Mouse (Mus musculus) MEL (cell line): ENCODE measurements around the gene Yeats4. TPM values are rescaled to one million over a fixed set of nuclear protein-coding genes. Genes with fewer than 3 reads are reported as not detected.
A peak's percentile ranks its signal among the peaks of the same experiment; 100 is the strongest.

ENCODE experiments used
- DNase-seq: peaks from one replicate; pipeline ENCODE4 v3.0.0; 2011; ENCODE audit warnings: low read depth, low spot score
- H3K27ac ChIP-seq: 2 replicates; pipeline ENCODE4 v1.5.1; 2012; ENCODE audit warnings: low read depth, mild to moderate bottlenecking, control low read depth, low read length, moderate library complexity; ENCODE audit not compliant: control insufficient read depth
- H3K27me3 ChIP-seq, 2 experiments: fragments of 150-350 bp in 1 of 2; sonication (generic) in 1 of 2; 2 replicates each; pipeline ENCODE4 v1.6.1; 2012; ENCODE audit warnings: low read length in 2 of 2, mild to moderate bottlenecking in 2 of 2, improper control_type of control experiment in 1 of 2, moderate library complexity in 1 of 2; ENCODE audit not compliant: insufficient read depth in 2 of 2, control insufficient read depth in 1 of 2
- H3K36me3 ChIP-seq, 2 experiments: 2 replicates each; pipeline ENCODE4 v1.6.1; 2012 to 2014; ENCODE audit warnings: low read length in 2 of 2, improper control_type of control experiment in 1 of 2, inconsistent platforms in 1 of 2, mild to moderate bottlenecking in 1 of 2; ENCODE audit not compliant: insufficient read depth in 2 of 2, control insufficient read depth in 1 of 2
- H3K4me1 ChIP-seq, 2 experiments: fragments of 150-350 bp in 1 of 2; sonication (generic) in 1 of 2; 2 replicates each; pipeline ENCODE4 v1.6.1; 2012; ENCODE audit warnings: low read length in 2 of 2, improper control_type of control experiment in 1 of 2, mild to moderate bottlenecking in 1 of 2; ENCODE audit not compliant: insufficient read depth in 2 of 2, control insufficient read depth in 1 of 2
- H3K4me3 ChIP-seq, 2 experiments: fragments of 150-350 bp in 1 of 2; sonication (generic) in 1 of 2; 2 replicates each; pipeline ENCODE4 v1.5.1; 2012; ENCODE audit warnings: low read depth in 2 of 2, low read length in 2 of 2, mild to moderate bottlenecking in 2 of 2, moderate library complexity in 2 of 2, control low read depth in 1 of 2, improper control_type of control experiment in 1 of 2; ENCODE audit not compliant: control insufficient read depth in 1 of 2, insufficient read depth in 1 of 2
- H3K79me2 ChIP-seq: 2 replicates; pipeline ENCODE4 v1.6.1; 2012; ENCODE audit warnings: mild to moderate bottlenecking, low read length, moderate library complexity; ENCODE audit not compliant: control insufficient read depth, poor library complexity, insufficient read depth
- H3K9ac ChIP-seq: 2 replicates; pipeline ENCODE4 v1.6.1; 2012; ENCODE audit warnings: low read depth, mild to moderate bottlenecking, control low read depth, low read length, moderate library complexity; ENCODE audit not compliant: control insufficient read depth, poor library complexity, severe bottlenecking
- H3K9me3 ChIP-seq: fragments of 150-350 bp; sonication (generic); replicated peaks from 2 replicates; pipeline ENCODE4 v1.6.1; 2012; ENCODE audit warnings: mild to moderate bottlenecking, low read length, improper control_type of control experiment, moderate library complexity; ENCODE audit not compliant: insufficient read depth
- CHD1 ChIP-seq: IDR thresholded peaks from 2 replicates; pipeline ENCODE4 v1.6.1; 2012; ENCODE audit warnings: low read depth, mild to moderate bottlenecking, inconsistent platforms, low read length, improper control_type of control experiment
- E2F4 ChIP-seq: IDR thresholded peaks from 2 replicates; pipeline ENCODE4 v1.6.1; 2011; ENCODE audit warnings: low read depth, low read length, improper control_type of control experiment, borderline replicate concordance
- ETS1 ChIP-seq: IDR thresholded peaks from 2 replicates; pipeline ENCODE4 v1.6.1; 2012; ENCODE audit warnings: low read depth, mild to moderate bottlenecking, inconsistent platforms, low read length, improper control_type of control experiment, moderate library complexity
- HCFC1 ChIP-seq: IDR thresholded peaks from 2 replicates; pipeline ENCODE4 v1.6.1; 2012; ENCODE audit warnings: low read depth, mild to moderate bottlenecking, inconsistent platforms, low read length, improper control_type of control experiment, moderate library complexity
- KAT2A ChIP-seq: conservative IDR thresholded peaks from 2 replicates; pipeline ENCODE4 v1.6.1; 2012; ENCODE audit warnings: low read depth, low read length, improper control_type of control experiment, inconsistent platforms
- MAZ ChIP-seq: IDR thresholded peaks from 2 replicates; pipeline ENCODE4 v1.6.1; 2012; ENCODE audit warnings: low read depth, mild to moderate bottlenecking, inconsistent platforms, low read length, improper control_type of control experiment
- MEF2A ChIP-seq: IDR thresholded peaks from 2 replicates; pipeline ENCODE4 v1.6.1; 2014; ENCODE audit warnings: low read depth, mild to moderate bottlenecking, inconsistent platforms, low read length, improper control_type of control experiment; ENCODE audit not compliant: poor library complexity, insufficient replicate concordance, severe bottlenecking; ENCODE audit errors: extremely low read depth
- MYB ChIP-seq: IDR thresholded peaks from 2 replicates; pipeline ENCODE4 v1.6.1; 2011; ENCODE audit warnings: mild to moderate bottlenecking, low read depth, low read length, improper control_type of control experiment
- POLR2A ChIP-seq, 2 experiments: IDR thresholded peaks; 2 replicates each; pipeline ENCODE4 v1.6.1; 2011 to 2012; ENCODE audit warnings: low read length in 2 of 2, mild to moderate bottlenecking in 2 of 2, control low read depth in 1 of 2, improper control_type of control experiment in 1 of 2, low read depth in 1 of 2, moderate library complexity in 1 of 2; ENCODE audit not compliant: control insufficient read depth in 1 of 2, insufficient read depth in 1 of 2, poor library complexity in 1 of 2
- POLR2AphosphoS5 ChIP-seq: IDR thresholded peaks from 2 replicates; pipeline ENCODE4 v1.6.1; 2012; ENCODE audit warnings: low read depth, borderline replicate concordance, mild to moderate bottlenecking, inconsistent platforms, low read length, moderate library complexity, mixed read lengths
- UBTF ChIP-seq: IDR thresholded peaks from 2 replicates; pipeline ENCODE4 v1.6.1; 2012; ENCODE audit warnings: low read depth, mild to moderate bottlenecking, inconsistent platforms, low read length, improper control_type of control experiment, moderate library complexity, borderline replicate concordance; ENCODE audit not compliant: insufficient read depth
- ZKSCAN1 ChIP-seq: IDR thresholded peaks from 2 replicates; pipeline ENCODE4 v1.6.1; 2012; ENCODE audit warnings: low read depth, mild to moderate bottlenecking, inconsistent platforms, low read length, improper control_type of control experiment, moderate library complexity
- polyA plus RNA-seq, 2 experiments: library from polyadenylated mRNA; stranded (reverse) in 1 of 2; unstranded in 1 of 2; fragments of >175 nt in 1 of 2; fragments of >200 nt in 1 of 2; gene quantifications; 2 replicates each; pipeline versions ENCODE4 v1.2.1 to v1.2.4; 2012; ENCODE audit warnings: low replicate concordance in 2 of 2, low read depth in 1 of 2; ENCODE audit not compliant: insufficient read length in 2 of 2, insufficient read depth in 1 of 2, missing spikeins in 1 of 2
- total RNA-seq: library from RNA; depleted of rRNA; stranded (reverse); fragments of 300-350 nt; gene quantifications from 2 replicates; pipeline ENCODE4 v1.2.3, GENCODE M21; 2012

Gene Yeats4
- total and polyA plus RNA-seq, 3 experiments: 61.8 to 106 TPM; not detected in 1

DNA sequence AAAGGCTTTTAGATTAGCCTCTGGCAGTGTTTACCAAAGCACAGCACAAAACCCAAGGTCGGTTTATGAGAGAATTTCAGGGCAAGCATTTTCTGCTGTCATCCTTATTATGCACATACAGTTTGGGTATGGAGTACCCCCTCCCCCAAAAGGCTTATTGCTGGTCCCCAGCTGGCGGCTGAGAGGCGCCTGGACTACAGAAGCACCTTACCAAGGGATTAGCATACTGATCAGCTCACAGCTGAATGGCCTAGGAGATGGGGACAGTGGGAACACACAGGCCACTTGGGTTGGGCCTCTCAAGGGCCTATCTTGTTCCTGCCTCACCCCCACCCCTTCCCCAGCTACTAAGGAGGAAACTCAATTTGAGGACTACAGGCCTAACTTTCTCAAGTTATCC lies 1.5 kb downstream of the Yeats4 start:
- Histone ChIP-seq H3K36me3 (peaks cover under 1 to 6% of the 10 kb centered on the region in 2 experiments; a peak in 3 of 4 replicates), H3K4me1 (peaks cover 0 to 5% of the 10 kb centered on the region in 2 experiments; a peak in 1 of 4 replicates), H3K79me2 (peaks cover 14% of the 10 kb centered on the region), H3K9me3 (no peaks in the 10 kb centered on the region), H3K27me3 (no peaks in the 10 kb centered on the region), H3K27ac (no peak overlapping the region), H3K4me3 (no peak overlapping the region; a peak in 1 of 4 replicates), H3K9ac (0 out of 2 replicates have a peak overlapping the region, but pooled peaks have one; percentile 18)
- no peak for DNase-seq
- TF ChIP-seq ZKSCAN1: no peak

DNA sequence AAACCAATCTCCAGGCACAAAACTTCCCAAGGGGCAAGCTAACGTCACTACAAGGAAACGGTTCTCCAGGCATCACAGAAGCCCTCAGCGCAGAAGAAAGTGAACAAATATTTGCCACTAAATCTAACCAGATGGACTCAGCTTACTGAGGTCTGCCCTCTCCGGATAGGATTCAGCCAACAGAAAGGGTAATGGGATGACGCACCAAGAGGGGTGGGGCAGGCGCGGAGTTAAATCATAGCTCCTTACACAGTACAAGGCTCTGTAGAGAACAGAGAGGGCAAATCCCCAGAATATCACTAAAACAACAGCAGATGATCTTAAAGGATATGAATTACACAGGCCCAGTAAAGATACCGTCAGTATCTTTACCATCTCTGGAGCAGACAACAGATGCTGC lies 6.0 kb downstream of the Yeats4 start:
- peaks cover 8% of the 10 kb centered on the region for H3K79me2 ChIP-seq
- H3K27ac ChIP-seq: no peak overlapping the region
- H3K4me1 ChIP-seq: no peaks in the 10 kb centered on the region; a peak in 1 of 4 replicates
- H3K9me3 ChIP-seq: no peaks in the 10 kb centered on the region
- DNase-seq: no peak
- no peaks in the 10 kb centered on the region for H3K27me3 ChIP-seq
- no peak overlapping the region for H3K4me3 ChIP-seq
- no peak overlapping the region for H3K9ac ChIP-seq
- H3K36me3 ChIP-seq: peaks cover 5 to 7% of the 10 kb centered on the region in 2 experiments
- TF ChIP-seq POLR2A (IDR thresholded peaks at IDR 0.05; ENCODE audit: control insufficient read depth in 1 of 2, insufficient read depth in 1 of 2, low read depth in 1 of 2, low read length in 2 of 2, poor library complexity in 1 of 2): no peak
- TF ChIP-seq HCFC1: no peak
- TF ChIP-seq KAT2A: no peak
- TF ChIP-seq MYB: no peak
- no peak for TF ChIP-seq UBTF
- TF ChIP-seq MEF2A: no peak
- no peak for TF ChIP-seq POLR2AphosphoS5
- no peak for TF ChIP-seq CHD1
- TF ChIP-seq MAZ: no peak
- TF ChIP-seq, all 39 proteins: peak for 0

DNA sequence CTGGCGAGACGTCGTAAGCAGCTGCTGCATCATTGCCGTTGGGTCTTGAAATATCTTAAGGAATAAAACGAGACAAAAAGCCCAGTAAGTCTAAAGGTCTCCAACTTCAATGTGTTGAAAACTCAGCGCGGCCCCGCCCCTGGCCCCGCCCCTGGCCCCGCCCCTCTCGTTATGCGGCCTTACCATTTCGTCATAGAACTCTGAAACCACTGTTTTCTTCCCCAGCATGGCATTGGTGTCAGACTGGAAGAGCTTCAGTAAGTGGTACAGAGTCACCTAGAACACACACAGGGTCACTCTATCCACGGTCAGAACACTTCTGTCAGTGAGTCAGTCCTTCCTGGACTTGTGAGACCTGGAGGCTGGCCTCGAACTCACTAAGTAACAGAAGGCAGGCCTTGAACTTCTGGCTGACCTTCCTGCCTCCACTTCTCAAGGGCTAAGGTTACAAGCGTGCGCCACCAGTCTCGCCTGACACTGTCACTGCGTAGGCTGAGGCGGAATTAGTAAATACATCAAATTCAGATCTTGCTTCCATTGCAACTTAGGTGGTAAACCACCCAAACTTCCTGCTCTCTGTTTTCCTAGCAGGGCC lies 7.0 kb downstream of the Yeats4 start:
- no peaks in the 10 kb centered on the region for H3K9me3 ChIP-seq
- H3K27me3 ChIP-seq: no peaks in the 10 kb centered on the region
- H3K27ac ChIP-seq: no peak overlapping the region
- TF ChIP-seq ETS1 (no peak), E2F4 (no peak)
- peak; percentile 22 for DNase-seq
- H3K36me3 ChIP-seq: peaks cover 0 to 7% of the 10 kb centered on the region in 2 experiments; a peak in 3 of 4 replicates
- H3K79me2 ChIP-seq: no peaks in the 10 kb centered on the region
- no peak overlapping the region for H3K9ac ChIP-seq
- no peaks in the 10 kb centered on the region for H3K4me1 ChIP-seq
- no peak overlapping the region for H3K4me3 ChIP-seq
